Mouse (Mus musculus): ENCODE measurements around the gene Lamb2. TPM values are rescaled to one million over a fixed set of nuclear protein-coding genes. Genes with fewer than 3 reads are reported as not detected.

The Lamb2 gene
- polyA plus RNA-seq, 1 experiment from 2014 or later = 19.1 TPM

Other genes with a start within 250 kb of the Lamb2 start
- gene Dag1, start 215.8 kb upstream of the Lamb2 start, polyA plus RNA-seq (2015; fragmentation: Nextera tagmentation; extraction: Ambion mirVana) = 69.3 and 75.5 TPM in 2 replicates
- gene Nicn1, start 189.3 kb upstream of the Lamb2 start, polyA plus RNA-seq (2015; fragmentation: Nextera tagmentation; extraction: Ambion mirVana) = 129 and 149 TPM in 2 replicates
- gene Amt, start 182.9 kb upstream of the Lamb2 start, polyA plus RNA-seq (2015; fragmentation: Nextera tagmentation; extraction: Ambion mirVana) = 28.9 and 32.1 TPM in 2 replicates
- gene Rhoa, start 173.6 kb upstream of the Lamb2 start, polyA plus RNA-seq (2015; fragmentation: Nextera tagmentation; extraction: Ambion mirVana) = 251 and 257 TPM in 2 replicates
- gene Tcta, start 173.6 kb upstream of the Lamb2 start, polyA plus RNA-seq (2015; fragmentation: Nextera tagmentation; extraction: Ambion mirVana) = 51.4 and 54.9 TPM in 2 replicates
- 413 and 429 TPM in 2 replicates for gene Gpx1, start 140.8 kb upstream of the Lamb2 start, polyA plus RNA-seq (2015; fragmentation: Nextera tagmentation; extraction: Ambion mirVana)
- 149 and 151 TPM in 2 replicates for gene Usp4, start 131.9 kb upstream of the Lamb2 start, polyA plus RNA-seq (2015; fragmentation: Nextera tagmentation; extraction: Ambion mirVana)
- gene 1700102P08Rik, start 86.9 kb upstream of the Lamb2 start, polyA plus RNA-seq (2015; fragmentation: Nextera tagmentation; extraction: Ambion mirVana) = 2.4 and 2.7 TPM in 2 replicates
- 1.7 and 1.8 TPM in 2 replicates for gene Ccdc36, start 51.3 kb upstream of the Lamb2 start, polyA plus RNA-seq (2015; fragmentation: Nextera tagmentation; extraction: Ambion mirVana)
- not detected in 2 replicates for gene BC048562, start 43.3 kb upstream of the Lamb2 start, polyA plus RNA-seq (2015; fragmentation: Nextera tagmentation; extraction: Ambion mirVana)
- 70.2 and 71.4 TPM in 2 replicates for gene Ccdc71, start 19.2 kb upstream of the Lamb2 start, polyA plus RNA-seq (2015; fragmentation: Nextera tagmentation; extraction: Ambion mirVana)
- 82.8 and 87.3 TPM in 2 replicates for gene Klhdc8b, start 18.2 kb upstream of the Lamb2 start, polyA plus RNA-seq (2015; fragmentation: Nextera tagmentation; extraction: Ambion mirVana)
- 87.1 and 94.3 TPM in 2 replicates for gene Usp19, start 10.9 kb downstream of the Lamb2 start, polyA plus RNA-seq (2015; fragmentation: Nextera tagmentation; extraction: Ambion mirVana)
- 64.0 and 64.6 TPM in 2 replicates for gene Qars, start 28.0 kb downstream of the Lamb2 start, polyA plus RNA-seq (2015; fragmentation: Nextera tagmentation; extraction: Ambion mirVana)
- gene Qrich1, start 37.1 kb downstream of the Lamb2 start, polyA plus RNA-seq (2015; fragmentation: Nextera tagmentation; extraction: Ambion mirVana) = 132 and 133 TPM in 2 replicates
- 101 TPM in 2 replicates for gene Impdh2, start 80.5 kb downstream of the Lamb2 start, polyA plus RNA-seq (2015; fragmentation: Nextera tagmentation; extraction: Ambion mirVana)
- 75.2 and 76.8 TPM in 2 replicates for gene Ndufaf3, start 87.7 kb downstream of the Lamb2 start, polyA plus RNA-seq (2015; fragmentation: Nextera tagmentation; extraction: Ambion mirVana)
- gene Dalrd3, start 90.2 kb downstream of the Lamb2 start, polyA plus RNA-seq (2015; fragmentation: Nextera tagmentation; extraction: Ambion mirVana) = 336 and 351 TPM in 2 replicates
- gene Wdr6, start 99.0 kb downstream of the Lamb2 start, polyA plus RNA-seq (2015; fragmentation: Nextera tagmentation; extraction: Ambion mirVana) = 404 and 429 TPM in 2 replicates
- gene P4htm, start 117.9 kb downstream of the Lamb2 start, polyA plus RNA-seq (2015; fragmentation: Nextera tagmentation; extraction: Ambion mirVana) = 32.7 and 38.5 TPM in 2 replicates
- 51.7 and 53.3 TPM in 2 replicates for gene Arih2, start 169.7 kb downstream of the Lamb2 start, polyA plus RNA-seq (2015; fragmentation: Nextera tagmentation; extraction: Ambion mirVana)
- 43.2 and 45.1 TPM in 2 replicates for gene Slc25a20, start 182.4 kb downstream of the Lamb2 start, polyA plus RNA-seq (2015; fragmentation: Nextera tagmentation; extraction: Ambion mirVana)
- gene Prkar2a, start 209.6 kb downstream of the Lamb2 start, polyA plus RNA-seq (2015; fragmentation: Nextera tagmentation; extraction: Ambion mirVana) = 67.7 and 68.4 TPM in 2 replicates

Measured in midbrain, embryonic 15.5 days (tissue).